Mouse (Mus musculus) adrenal gland, postnatal 36 days (tissue): ENCODE measurements around the gene Shank2. TPM values are rescaled to one million over a fixed set of nuclear protein-coding genes. Genes with fewer than 3 reads are reported as not detected.
A peak's percentile ranks its signal among the peaks of the same experiment; 100 is the strongest.

Experiments used
- DNase-seq, 2 experiments: peaks; one replicate each; pipeline ENCODE4 v3.0.0; 2021; ENCODE audit warnings: mixed read lengths in 1 of 2
- total RNA-seq, 2 experiments: library from RNA; stranded (reverse); gene quantifications; 2 replicates each; pipeline ENCODE4 v1.2.3; 2021

The Shank2 gene
- total RNA-seq, 2 experiments from 2014 or later: 2.8 to 6.6 TPM

- DNase-seq: no peak
Observed at GRCm38 (mm10) chr7:144228683-144229082, 227.0 kb downstream of the Shank2 start.

GRCm38 (mm10) chr7:144229421-144229820 is 227.7 kb downstream of the Shank2 start:
- no peak for DNase-seq

- no peak for DNase-seq
Observed at GRCm38 (mm10) chr7:144232132-144232706, 230.5 kb downstream of the Shank2 start.

- peak; percentile 64 to 75 for DNase-seq
Observed at GRCm38 (mm10) chr7:144233479-144233878, 231.8 kb downstream of the Shank2 start.

- DNase-seq: peak in 1 of 2 experiments; percentile 16
Observed at GRCm38 (mm10) chr7:144234783-144235182, 233.1 kb downstream of the Shank2 start.

- no peak for DNase-seq
Observed at GRCm38 (mm10) chr7:144235523-144235922, 233.8 kb downstream of the Shank2 start.

- DNase-seq: no peak
Observed at GRCm38 (mm10) chr7:144236802-144237201, 235.1 kb downstream of the Shank2 start.

GRCm38 (mm10) chr7:144238409-144238808 is 236.7 kb downstream of the Shank2 start:
- peak; percentile 73 to 78 for DNase-seq

- no peak for DNase-seq
Observed at GRCm38 (mm10) chr7:144238992-144239391, 237.3 kb downstream of the Shank2 start.

GRCm38 (mm10) chr7:144239571-144240370 is 238.0 kb downstream of the Shank2 start:
- peak; percentile 8 to 14 for DNase-seq

GRCm38 (mm10) chr7:144240736-144241343 is 239.1 kb downstream of the Shank2 start:
- no peak for DNase-seq

GRCm38 (mm10) chr7:144244203-144244602 is 242.5 kb downstream of the Shank2 start:
- DNase-seq: no peak

- DNase-seq: no peak
Observed at GRCm38 (mm10) chr7:144246271-144246670, 244.5 kb downstream of the Shank2 start.

GRCm38 (mm10) chr7:144248686-144249422 is 247.1 kb downstream of the Shank2 start:
- DNase-seq: no peak

- no peak for DNase-seq
Observed at GRCm38 (mm10) chr7:144250791-144251190, 249.1 kb downstream of the Shank2 start.

- DNase-seq: no peak
Observed at GRCm38 (mm10) chr7:144251250-144251649, 249.5 kb downstream of the Shank2 start.

- DNase-seq: no peak
Observed at GRCm38 (mm10) chr7:144254674-144255246, 253.0 kb downstream of the Shank2 start.

GRCm38 (mm10) chr7:144257821-144258220 is 256.1 kb downstream of the Shank2 start:
- no peak for DNase-seq

GRCm38 (mm10) chr7:144258332-144258731 is 256.6 kb downstream of the Shank2 start:
- no peak for DNase-seq

GRCm38 (mm10) chr7:144262666-144263065 is 260.9 kb downstream of the Shank2 start:
- DNase-seq: no peak

GRCm38 (mm10) chr7:144266745-144267144 is 265.0 kb downstream of the Shank2 start:
- DNase-seq: no peak

- no peak for DNase-seq
Observed at GRCm38 (mm10) chr7:144268329-144268728, 266.6 kb downstream of the Shank2 start.
